Mouse (Mus musculus) thymus, adult 18-20 months (tissue): Measurements from ENCODE around the gene Serpinb1b.
"Not testable (repeated sequence)": the region's sequence is repeated elsewhere in the genome, so short reads cannot be mapped to it uniquely, and the experiment has no call there.

Experiments
- DNase-seq, 2 experiments: peaks; one replicate each; pipeline ENCODE4 v3.0.0; 2022; ENCODE audit warnings: mixed read lengths in 2 of 2

Serpinb1b gene

DNA sequence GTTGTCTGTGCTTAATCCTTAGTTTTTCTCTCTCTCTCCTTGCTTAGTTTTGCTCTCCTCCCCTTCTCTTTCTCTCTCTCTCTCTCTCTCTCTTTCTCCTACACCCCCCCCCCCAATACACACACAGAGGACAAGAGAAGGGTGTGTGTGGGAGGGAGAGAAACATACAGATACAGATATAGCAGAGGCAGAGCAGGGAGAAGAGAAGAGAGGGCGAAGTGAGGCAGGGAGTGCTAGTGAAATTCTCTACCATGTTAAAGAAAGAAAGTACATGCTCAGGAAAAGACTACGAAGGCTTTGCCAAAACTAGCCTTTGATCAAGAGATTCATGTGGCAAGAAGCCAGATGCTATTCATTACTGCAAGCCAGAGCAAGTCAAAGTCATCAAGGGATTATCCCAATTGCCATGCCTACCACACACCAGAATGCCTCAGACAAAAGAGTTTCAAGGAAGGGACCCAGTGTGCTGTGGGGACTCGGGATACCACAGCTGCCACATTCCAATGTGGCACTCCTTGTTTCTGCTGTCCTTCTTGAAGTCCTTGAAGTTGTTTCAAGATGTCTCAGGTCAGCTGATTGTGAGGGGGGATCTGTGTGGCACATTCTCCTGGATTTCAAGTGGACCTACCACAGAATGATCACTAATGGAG lies at the start of gene Serpinb1b:
Gene Serpinb1b, plus strand, starts transcription at position 520 of the 650 bp plus-strand sequence.
- no peak for DNase-seq

GRCm38 (mm10) chr13:33029478-33029877 lies 48.9 kb upstream of the Serpinb1b start:
- DNase-seq = not testable (repeated sequence)

- DNase-seq = no peak
These were observed 48.1 kb upstream of the Serpinb1b start for GRCm38 (mm10) chr13:33030281-33030680.

- no peak for DNase-seq
These were observed 42.9 kb upstream of the Serpinb1b start for GRCm38 (mm10) chr13:33035506-33035905.

- no peak for DNase-seq
These were observed 34.8 kb upstream of the Serpinb1b start for GRCm38 (mm10) chr13:33043542-33043941.

DNA sequence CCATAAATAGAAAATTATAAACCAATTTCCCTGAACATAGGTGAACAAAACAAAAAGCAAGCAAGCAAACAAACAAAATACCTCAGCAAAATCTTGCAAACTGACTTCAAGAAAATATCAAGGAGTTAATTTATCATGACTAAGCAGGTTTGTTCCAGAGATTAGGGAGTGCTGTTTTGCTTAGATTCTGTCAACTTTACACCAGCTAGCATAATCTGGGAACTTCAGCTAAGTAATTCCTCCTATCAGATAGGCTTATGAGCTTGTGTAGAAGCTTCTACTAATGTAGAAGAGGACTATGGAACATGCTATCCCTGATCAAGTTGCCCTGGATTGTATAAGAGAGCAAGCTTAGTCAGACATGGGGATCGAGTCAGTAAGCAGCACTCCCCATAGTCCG lies 31.1 kb upstream of the Serpinb1b start:
- no peak for DNase-seq

DNA sequence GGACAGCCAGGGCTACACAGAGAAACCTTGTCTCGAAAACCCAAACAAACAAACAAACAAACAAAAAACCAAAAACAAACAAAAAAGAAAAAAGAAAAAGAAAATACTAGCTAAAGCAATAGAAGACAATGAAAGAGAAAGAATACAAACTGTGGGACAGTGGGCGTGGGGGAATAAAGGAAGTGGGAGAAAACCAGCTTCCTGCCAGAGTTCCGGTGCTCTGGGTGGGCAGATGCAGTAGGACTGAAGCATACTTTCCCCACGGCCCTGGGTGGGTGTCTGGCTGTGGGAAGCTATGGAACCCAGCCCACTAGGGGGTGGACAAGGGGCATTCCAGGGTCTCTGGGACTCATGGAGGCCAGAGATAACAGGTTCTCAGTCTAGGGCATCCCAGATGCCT lies 30.2 kb upstream of the Serpinb1b start:
- DNase-seq = no peak

DNA sequence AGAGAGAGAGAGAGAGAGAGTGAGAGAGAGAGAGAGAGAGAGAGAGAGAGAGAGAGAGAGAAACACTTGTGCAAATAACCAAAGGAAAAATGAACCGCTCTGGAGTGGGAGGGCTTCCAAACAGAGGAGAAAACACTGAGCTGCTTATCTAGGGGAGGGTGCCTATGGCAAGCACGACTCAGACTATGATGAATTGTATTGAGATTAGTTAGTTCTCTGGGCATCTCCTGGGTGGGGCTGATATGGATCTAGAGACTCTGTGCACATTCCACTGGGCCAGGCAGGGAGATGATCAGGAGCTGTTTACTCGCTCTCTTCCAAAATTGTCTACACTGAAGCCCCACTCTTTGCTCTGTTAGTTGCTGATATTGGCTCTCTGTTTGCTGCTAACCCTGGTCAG lies 26.7 kb upstream of the Serpinb1b start:
- no peak for DNase-seq

DNA sequence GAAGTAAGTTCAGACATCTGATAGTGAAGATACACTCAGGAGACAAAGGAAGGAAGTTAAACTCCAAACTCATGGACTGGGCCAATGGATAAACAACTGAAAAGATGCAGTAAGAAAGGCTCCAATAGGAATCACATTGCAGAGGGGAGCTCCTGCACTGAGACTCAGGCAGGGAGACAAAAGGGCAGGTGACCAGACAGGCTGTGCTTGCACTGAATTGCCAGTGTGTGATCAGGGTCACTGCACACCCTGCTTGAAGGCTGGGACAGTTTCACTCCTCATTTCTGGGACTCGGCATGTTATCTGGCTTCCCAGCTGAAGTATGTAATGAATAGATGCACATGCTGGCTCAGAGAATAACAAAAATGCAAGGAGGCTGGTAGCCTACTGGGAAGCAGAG lies 15.3 kb upstream of the Serpinb1b start:
- DNase-seq = no peak

DNA sequence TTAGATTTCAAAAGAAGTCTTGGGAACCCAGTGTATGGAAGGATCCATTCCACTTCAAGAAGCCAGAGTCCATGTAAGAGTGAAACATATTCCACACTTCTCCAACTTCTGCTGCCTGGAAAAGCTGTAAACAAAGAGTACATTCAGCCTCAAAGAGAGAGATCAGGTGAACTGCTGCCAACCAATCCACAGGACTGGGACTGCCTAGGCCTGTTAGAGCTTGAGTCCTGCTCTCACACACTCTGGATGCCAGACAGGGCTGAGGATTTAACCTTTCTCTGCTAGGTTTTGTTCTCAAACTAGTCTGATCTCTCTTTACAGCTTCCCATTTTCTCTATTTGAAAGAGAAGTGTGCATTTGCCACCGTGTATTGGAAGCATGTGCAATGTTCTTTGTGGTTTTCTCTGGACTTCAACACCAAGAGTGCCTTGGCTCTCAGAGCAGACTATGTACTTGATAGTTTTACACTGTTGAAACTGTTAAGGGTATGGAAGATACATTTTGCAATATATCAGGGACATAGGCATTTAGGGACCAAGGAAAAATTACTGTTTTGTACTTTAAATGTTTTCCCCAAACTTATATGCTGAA lies 10.9 kb upstream of the Serpinb1b start:
- DNase-seq = no peak

- no peak for DNase-seq
These were observed 10.2 kb upstream of the Serpinb1b start for GRCm38 (mm10) chr13:33068164-33068563.

GRCm38 (mm10) chr13:33071776-33072175 lies 6.6 kb upstream of the Serpinb1b start:
- DNase-seq = no peak

GRCm38 (mm10) chr13:33074029-33074428 lies 4.3 kb upstream of the Serpinb1b start:
- no peak for DNase-seq

GRCm38 (mm10) chr13:33076247-33076646 lies 2.1 kb upstream of the Serpinb1b start:
- no peak for DNase-seq

DNA sequence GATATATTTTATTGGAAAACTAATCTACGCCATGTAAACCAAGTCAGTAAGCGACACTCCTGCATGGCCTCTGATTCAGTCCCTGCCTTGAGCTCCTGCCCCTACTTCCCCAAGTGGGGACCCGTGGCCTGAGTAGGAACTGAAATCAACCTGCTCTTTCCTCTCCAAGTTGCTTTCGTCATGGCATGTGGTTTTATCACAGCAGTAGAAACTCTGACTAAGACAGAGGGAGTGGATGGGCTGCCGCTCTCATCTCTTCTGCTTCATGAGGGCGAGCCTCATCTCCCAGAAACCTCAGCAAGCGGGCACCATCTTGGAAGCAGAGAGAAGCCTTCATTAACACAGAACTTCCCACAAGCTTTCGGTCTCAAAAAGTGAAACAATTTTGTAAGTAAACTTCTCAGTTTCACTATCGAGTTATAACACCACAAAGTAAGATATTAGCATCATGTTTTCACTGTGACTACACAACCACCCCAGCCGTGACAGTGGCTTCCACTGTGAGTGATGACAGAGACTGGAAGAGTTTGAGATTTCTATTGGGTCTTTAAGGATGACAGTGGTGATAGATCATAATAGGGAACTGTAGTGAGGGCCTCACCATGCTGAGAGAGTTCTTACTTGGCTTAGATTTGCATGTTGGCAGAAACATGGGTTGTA lies 1.2 kb upstream of the Serpinb1b start:
- DNase-seq = no peak

- DNase-seq = no peak
These were observed 1.0 kb downstream of the Serpinb1b start for GRCm38 (mm10) chr13:33079391-33079790.

DNA sequence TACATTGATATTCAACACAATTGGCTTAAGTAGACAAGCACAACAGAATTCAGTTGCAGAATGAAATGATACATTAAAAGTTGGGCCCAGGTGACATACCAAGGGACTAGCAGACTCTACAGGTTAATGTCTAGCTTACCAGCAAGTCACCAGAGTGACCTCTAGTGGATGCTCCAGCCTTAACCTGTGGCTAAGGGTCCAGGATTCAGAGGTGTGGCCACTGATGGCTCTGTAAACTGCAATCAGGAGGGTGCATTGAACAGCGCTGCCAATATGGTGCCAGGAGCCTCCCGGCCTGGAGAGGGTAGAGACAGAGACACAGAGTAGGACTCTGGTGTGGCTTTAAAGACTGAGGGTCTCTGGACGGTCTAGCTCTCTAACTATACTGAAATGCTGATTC lies 2.0 kb downstream of the Serpinb1b start:
- no peak for DNase-seq

DNA sequence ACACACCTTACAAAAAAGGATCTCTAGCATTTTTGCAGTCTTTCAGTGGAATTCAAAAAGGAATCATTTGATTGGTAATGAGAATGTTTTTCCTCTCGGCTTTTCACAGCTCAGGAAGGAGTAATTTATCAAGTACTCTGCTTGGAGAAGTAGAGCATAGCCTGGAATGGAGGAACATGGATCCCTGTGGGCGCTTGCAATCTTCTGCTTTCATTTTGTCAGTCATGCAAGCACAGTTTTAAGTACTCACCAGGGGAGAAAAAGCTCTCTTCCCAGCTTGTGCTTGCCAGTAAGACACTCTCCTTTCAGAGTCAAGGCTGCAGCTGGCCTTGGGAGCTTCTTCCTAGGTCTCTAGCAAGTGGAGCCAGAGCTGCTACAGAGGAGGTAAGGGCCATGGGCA lies 5.5 kb downstream of the Serpinb1b start:
- DNase-seq = no peak

GRCm38 (mm10) chr13:33084975-33085694 lies 6.8 kb downstream of the Serpinb1b start:
- no peak for DNase-seq

DNA sequence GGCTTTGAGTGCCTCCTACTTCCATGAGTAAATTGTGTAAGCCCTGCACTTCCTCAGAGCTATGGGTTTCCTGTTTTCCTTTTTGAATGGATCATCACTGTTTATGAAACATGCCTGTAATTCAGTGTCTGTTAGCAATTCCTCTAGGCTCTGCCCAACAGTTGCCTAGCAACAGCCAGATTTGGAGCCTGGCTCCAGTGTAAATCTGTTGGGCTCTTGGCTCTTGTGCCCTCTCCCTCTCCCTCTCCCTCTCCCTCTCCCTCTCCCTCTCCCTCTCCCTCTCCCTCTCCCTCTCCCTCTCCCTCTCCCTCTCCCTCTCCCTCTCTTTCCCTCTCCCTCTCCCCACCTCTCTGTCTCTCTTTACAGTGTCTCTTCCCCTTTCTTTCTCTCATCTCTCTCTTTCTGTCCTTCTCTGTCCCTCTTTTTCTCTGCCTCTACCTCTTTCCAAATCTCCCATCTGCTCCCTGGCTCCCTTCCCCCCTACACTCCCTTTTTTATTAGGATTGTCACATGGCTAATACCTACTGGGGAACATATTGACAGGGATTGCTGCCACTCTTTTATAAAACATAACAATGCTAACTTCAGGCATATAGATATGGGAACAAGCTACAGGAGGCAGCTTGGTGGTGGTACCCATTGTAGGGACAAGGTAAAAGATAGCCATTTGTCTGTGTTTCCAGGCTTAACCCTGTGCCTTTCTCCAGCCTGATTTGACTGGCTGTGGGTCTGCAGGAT lies 7.5 kb downstream of the Serpinb1b start:
- no peak for DNase-seq

DNA sequence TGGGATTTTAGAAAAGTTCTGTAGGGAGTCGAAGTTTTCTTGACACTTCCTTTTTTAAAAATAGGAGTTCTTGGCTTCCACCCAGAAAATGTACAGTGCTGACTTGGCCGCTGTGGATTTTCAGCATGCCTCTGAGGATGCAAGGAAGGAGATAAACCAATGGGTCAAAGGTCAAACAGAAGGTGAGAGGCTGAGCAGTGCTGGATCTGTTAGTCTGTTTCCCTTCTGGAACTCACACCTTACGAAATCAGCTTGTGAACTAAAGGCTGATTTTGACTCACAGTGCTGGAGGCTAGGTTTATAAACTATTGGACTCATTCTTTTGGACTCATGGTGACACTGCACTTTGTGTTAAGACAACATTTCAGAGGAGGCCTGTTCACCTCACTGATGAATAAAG lies 11.2 kb downstream of the Serpinb1b start:
- DNase-seq = no peak

DNA sequence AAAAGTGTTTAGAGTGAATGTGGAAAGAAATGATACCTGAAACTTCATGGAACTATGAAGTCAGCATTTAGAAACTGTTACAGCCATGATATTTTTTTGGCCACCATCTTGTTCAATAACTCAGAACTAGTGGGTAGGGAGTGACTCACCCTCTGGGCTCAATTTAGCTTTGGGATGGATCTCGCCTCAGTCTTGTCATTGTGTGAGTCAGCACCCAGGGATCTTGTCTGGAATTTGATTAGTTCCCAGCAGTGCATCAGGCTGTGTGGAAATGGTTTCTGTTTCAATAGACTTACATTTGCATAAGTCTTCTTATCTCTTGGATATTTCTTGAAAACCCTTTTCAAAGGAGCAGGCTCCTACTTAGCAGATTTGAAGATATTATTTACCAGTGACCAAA lies 12.2 kb downstream of the Serpinb1b start:
- no peak for DNase-seq

GRCm38 (mm10) chr13:33091306-33091705 lies 12.9 kb downstream of the Serpinb1b start:
- no peak for DNase-seq
